Comparison of ENCODE assay signal across 27 mouse cellular contexts in the genomic region with DNA sequence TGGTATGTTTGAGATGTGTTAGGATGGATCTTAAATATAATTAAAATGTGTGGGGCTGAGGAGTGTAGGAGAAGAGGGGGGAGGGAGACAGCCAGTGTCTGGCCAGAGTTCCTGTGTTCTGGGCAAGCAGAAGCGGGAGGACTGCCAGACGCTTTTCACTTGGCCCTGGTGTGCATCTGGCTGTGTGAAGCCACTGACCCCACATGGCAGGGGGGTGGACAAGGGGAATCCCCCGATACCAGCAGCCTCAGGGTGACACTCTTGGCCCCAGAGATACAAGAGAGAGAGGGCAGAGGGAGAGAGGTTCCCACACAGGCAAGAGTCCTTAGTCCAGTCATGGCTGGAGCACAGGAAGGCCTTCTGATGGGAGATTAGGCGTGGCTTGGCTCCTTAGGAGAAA.
DNase-seq lines count a peak whose midpoint lies in the region; ATAC-seq and TF ChIP-seq lines count a peak whose summit lies in the region.
"Had no signal": no experiment of that assay in that cellular context is flagged by ENCODE, and none has a peak within 500 bp of the region (broad histone marks: within the 10 kb centered on the region; RNA-seq: fewer than 3 reads in every experiment).

No protein-coding gene starts in this region.

- H3K36me3 ChIP-seq in heart, adult 2 months (ENCODE audit: control insufficient read depth, insufficient read depth, low read length), result no peaks in the 10 kb centered on the region
- H3K36me3 ChIP-seq: embryonic facial prominence, embryonic 12.5 days; embryonic facial prominence, embryonic 15.5 days; heart, embryonic 13.5 days; hindbrain, embryonic 10.5 days; hindbrain, embryonic 13.5 days; intestine, embryonic 15.5 days; kidney, embryonic 15.5 days had no signal

- no peak overlapping the region for H3K4me3 ChIP-seq in heart, adult 2 months
- H3K4me3 ChIP-seq: embryonic facial prominence, embryonic 12.5 days; embryonic facial prominence, embryonic 15.5 days; gastrocnemius, adult 2 months; heart, embryonic 13.5 days; hindbrain, embryonic 10.5 days; hindbrain, embryonic 13.5 days; intestine, embryonic 15.5 days; kidney, embryonic 15.5 days had no signal

- peak; percentile 7 to 9 for DNase-seq in cerebellum, postnatal 14 days
- peak; percentile 30 to 61 for DNase-seq in heart, adult 2 months
- DNase-seq in heart, postnatal 25 days (ENCODE audit: low spot score), result no peak
- peak; percentile 1 for DNase-seq in left cerebral cortex, postnatal 4 days
- DNase-seq in left cerebral cortex, adult 18-20 months (ENCODE audit: low spot score in 2 of 2), result no peak
- peak; percentile 5 to 25 for DNase-seq in heart, postnatal 14 days
- DNase-seq in adrenal gland, adult (ENCODE audit: inconsistent age in 2 of 2, low spot score in 1 of 2), result no peak
- DNase-seq: adrenal gland, postnatal 10 days; adrenal gland, postnatal 36 days; B cell, adult 2 months; cerebellum, adult 11 months; cerebellum, adult 8-10 months; forebrain, postnatal 0 days; gastrocnemius, adult 2 months; gastrocnemius, postnatal 14 days; kidney, adult 11 months; kidney, adult 8-10 months had no signal

- intact Hi-C loops in heart, adult 2 months (cut with DNase I), result no loop called here
- intact Hi-C loops in heart, postnatal 25 days (cut with DNase I), result no loop called here
- intact Hi-C loops in left cerebral cortex, postnatal 4 days (cut with DNase I), result no loop called here
- intact Hi-C loops in heart, postnatal 14 days (cut with DNase I), result no loop called here

- no peaks in the 10 kb centered on the region for H3K4me1 ChIP-seq in heart, adult 2 months (ENCODE audit: control insufficient read depth, insufficient read depth, low read length)
- H3K4me1 ChIP-seq: embryonic facial prominence, embryonic 12.5 days; embryonic facial prominence, embryonic 15.5 days; heart, embryonic 13.5 days; hindbrain, embryonic 10.5 days; hindbrain, embryonic 13.5 days; intestine, embryonic 15.5 days; kidney, embryonic 15.5 days had no signal

- no peak for TF ChIP-seq POLR2A in heart, adult 2 months (IDR thresholded peaks at IDR 0.05; ENCODE audit: insufficient read depth, low read depth, low read length)

- H3K27me3 ChIP-seq in heart, adult 2 months (ENCODE audit: control insufficient read depth, insufficient read depth, low read length), result no peaks in the 10 kb centered on the region
- H3K27me3 ChIP-seq: embryonic facial prominence, embryonic 12.5 days; embryonic facial prominence, embryonic 15.5 days; heart, embryonic 13.5 days; hindbrain, embryonic 13.5 days; intestine, embryonic 15.5 days; kidney, embryonic 15.5 days had no signal

- no peak for ATAC-seq in cerebellum, adult (ENCODE audit: insufficient number of reproducible peaks, low FRiP score, low TSS enrichment)
- ATAC-seq: forebrain, embryonic 14.5 days; forebrain, postnatal 0 days; hindbrain, embryonic 16.5 days; intestine, embryonic 15.5 days had no signal

- H3K27ac ChIP-seq in heart, adult 2 months, result no peak overlapping the region
- H3K27ac ChIP-seq: embryonic facial prominence, embryonic 12.5 days; embryonic facial prominence, embryonic 15.5 days; gastrocnemius, adult 2 months; heart, embryonic 13.5 days; hindbrain, embryonic 10.5 days; hindbrain, embryonic 13.5 days; intestine, embryonic 15.5 days; kidney, embryonic 15.5 days had no signal

- WGBS in heart, adult 2 months, result 49% methylated on average over 4 of the region's 4 CpGs

- H3K9ac ChIP-seq in heart, adult 2 months (ENCODE audit: low read depth, low read length), result no peak overlapping the region
- H3K9ac ChIP-seq: embryonic facial prominence, embryonic 12.5 days; embryonic facial prominence, embryonic 15.5 days; forebrain, postnatal 0 days; heart, embryonic 13.5 days; hindbrain, embryonic 13.5 days; intestine, embryonic 15.5 days; kidney, embryonic 15.5 days had no signal

- no peaks in the 10 kb centered on the region for H3K79me2 ChIP-seq in heart, adult 2 months (replicated peaks; ENCODE audit: control insufficient read depth, insufficient read depth, low read length)

- TF ChIP-seq EP300 in heart, adult 2 months (IDR thresholded peaks at IDR 0.05; ENCODE audit: insufficient read depth, low read depth, low read length), result 0 out of 2 replicates have a peak, but pooled peaks have one; percentile 23

- TF ChIP-seq CTCF in heart, adult 2 months (IDR thresholded peaks at IDR 0.05), result no peak

Comparison
In these comparisons a context has a peak if more than half of its experiments do, and no peak if none do; other contexts are left out.
1. DNase-seq: peak in cerebellum, postnatal 14 days (2 of 2), heart, adult 2 months (2 of 2), left cerebral cortex, postnatal 4 days (single experiment) and heart, postnatal 14 days (2 of 2); none in heart, postnatal 25 days (single experiment), left cerebral cortex, adult 18-20 months (0 of 2) and adrenal gland, adult (0 of 2).